Mouse (Mus musculus): ENCODE measurements at regions not wholly inside any gene's neighbourhood (a gene's known extent, or its start where the extent isn't known, plus 50 kb on each side); places are given as distances from the start of the nearest gene placed in this dataset.

DNA sequence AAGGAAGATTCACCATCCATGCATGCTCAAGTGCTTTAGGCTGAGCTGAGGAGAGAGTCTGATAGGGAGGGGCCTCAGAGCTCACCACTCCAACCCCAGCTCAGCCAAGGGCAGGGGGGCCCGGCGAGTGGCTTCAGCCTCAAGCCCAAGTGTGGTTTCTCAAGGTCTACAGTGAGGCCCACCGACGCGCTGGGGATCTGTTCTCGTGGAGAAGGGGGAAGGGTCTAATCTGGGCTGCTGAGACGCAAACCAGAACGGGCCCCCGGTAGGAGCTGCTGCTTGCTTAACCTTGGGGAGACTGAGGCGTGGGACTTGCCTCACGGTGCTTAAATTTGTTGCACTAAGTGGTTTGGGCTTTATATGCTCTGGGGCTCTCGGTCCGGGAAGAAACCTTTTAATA is 70.9 kb downstream of the Asb1 start:
- no peak for DNase-seq (ENCODE audit: low spot score)

DNA sequence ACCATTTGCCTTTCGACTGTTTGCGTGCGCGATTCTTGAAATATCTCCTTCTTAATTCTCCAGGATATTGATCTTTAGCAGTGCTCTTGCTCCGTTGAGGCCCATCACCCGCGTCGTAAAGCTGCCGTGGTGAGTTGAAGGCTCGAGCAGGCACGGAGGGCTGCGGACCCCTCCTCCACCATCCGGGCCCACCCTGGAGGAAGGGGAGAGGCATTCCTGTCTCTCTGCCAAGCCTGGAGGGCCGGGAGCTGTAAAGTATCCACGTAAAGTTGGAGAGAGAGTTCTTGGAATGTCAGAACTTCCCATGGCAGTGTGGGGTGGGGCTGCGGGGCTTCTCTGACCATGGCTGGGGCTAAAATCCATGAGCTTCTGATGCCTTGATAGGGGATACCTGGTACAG is 71.3 kb downstream of the Asb1 start:
- DNase-seq (ENCODE audit: low spot score) = no peak

DNA sequence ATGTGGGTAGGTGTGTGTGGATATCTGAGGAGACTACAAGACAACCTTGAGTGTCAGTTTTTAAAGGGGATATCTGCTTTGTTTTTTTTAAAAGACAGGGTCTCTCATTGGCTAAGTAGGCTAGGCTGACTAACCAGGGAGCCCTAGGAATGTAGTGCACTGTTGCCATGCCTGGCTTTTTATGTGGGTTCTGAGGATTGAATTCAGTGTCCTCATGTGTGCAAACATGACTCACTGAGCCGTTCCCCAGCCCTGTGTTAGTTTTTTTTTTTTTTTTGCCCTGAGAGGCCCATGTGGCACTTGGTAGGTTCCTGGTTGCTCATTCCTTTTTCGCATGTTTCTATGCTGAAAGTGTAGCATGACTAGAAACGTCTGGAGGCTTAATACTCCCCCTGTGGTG is 72.6 kb downstream of the Asb1 start:
- no peak for DNase-seq (ENCODE audit: low spot score)

DNA sequence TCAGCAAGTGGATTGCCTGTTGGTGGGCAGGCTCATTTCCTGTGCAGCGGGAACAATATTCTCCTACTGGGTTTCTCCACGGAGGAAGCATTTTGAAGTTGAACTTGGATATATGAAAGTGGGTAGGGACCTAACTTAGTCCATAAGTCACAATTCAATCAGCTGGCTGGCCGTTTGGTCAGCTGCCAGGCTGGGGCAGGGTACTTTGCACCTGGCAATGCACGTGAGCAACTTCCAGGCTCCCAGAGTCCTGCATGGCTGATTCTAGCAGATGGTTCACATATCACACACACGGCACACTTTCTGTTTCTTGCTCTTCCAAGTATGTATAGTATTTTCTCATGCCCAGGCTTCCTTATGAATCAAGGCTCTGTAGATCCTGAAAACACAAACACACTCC is 75.1 kb downstream of the Asb1 start:
- DNase-seq (ENCODE audit: low spot score) = no peak

DNA sequence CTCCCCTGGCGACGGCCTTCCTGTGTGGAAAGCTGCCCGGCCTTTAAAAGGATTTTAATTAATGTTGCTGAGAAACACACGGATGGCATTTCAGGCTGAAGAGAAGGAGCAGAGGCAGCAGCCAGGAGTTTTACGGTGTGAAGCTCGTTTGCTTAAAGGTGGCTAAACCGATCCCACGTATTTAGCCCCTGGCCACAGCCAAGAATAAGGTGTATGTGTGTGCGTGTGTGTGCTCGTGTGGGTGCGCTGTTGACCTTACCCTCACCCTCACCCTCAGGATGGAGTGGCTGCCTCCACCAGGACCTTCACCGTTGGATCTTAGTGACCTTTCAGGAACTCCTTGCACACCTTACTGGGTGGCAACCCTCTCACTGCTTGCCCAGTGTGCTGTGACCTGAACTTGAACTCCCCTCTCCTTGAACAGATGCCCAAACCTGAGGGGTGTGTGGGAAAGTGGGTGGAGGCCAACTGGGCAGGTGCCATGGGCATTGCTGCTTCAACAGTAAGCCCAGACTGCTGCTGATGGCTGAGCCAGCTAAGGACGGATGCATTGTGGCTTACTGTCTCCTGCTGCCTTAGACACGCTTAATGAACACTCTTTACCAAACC is 78.3 kb downstream of the Asb1 start:
- DNase-seq (ENCODE audit: low spot score) = no peak

DNA sequence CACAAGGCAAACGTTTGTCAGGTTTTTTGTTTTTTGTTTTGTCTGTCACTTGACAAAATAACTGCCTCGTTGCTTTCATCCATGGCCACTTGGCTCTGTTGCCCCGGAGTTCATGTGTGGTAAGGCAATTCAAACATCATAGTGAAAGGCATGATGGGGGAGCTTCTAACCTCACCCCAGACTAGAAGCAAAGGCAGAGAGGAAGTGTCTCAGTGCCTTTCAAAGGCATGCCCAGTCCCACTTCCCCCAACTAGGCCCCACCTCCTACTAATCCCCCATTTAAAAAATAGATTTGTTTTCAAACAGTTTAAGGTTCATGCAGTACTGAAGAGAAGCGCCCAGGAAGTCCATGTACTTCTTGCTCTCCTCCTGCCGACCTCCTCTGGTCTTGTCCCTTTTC is 80.8 kb downstream of the Asb1 start:
- peak; percentile 55 for DNase-seq (ENCODE audit: low spot score)

DNA sequence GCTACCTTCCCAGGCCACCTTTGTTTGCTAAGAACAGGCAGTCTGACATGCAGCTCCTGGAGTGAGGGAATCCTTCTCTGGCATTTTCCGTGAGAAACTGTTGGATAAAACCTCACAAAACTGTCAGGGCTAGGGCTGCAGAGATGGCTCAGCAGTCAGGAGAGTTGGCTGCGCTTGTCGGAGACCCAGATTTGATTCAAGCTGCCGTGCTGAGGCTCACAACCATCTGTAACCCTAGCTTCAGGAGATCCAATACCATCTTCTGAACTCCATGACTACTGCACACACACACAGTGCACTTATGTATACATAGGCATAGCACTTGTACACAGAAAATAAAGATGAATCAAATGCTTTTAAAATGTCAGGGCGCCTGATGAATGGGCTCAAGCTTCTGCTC is 82.5 kb downstream of the Asb1 start:
- no peak for DNase-seq (ENCODE audit: low spot score)

DNA sequence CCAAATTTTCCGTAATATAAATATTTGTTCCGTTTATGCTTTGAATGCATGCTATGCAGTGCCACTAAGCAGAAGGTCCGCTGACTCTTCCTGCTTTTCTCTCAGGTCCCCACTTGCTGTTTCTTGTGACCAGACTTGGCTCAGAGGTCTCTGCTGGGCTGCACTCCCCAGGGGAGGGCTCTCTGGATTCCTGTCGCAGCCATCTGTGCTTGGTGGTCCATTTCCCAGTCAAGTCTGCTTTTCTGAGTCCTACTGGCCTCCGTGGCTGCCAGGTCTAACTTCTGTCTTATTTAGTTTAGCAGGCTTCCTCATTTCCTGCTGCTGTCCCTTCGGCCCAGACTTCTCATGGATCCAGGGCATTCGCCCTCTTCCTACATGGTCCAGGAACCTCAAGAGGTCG is 83.7 kb downstream of the Asb1 start:
- DNase-seq (ENCODE audit: low spot score) = no peak

DNA sequence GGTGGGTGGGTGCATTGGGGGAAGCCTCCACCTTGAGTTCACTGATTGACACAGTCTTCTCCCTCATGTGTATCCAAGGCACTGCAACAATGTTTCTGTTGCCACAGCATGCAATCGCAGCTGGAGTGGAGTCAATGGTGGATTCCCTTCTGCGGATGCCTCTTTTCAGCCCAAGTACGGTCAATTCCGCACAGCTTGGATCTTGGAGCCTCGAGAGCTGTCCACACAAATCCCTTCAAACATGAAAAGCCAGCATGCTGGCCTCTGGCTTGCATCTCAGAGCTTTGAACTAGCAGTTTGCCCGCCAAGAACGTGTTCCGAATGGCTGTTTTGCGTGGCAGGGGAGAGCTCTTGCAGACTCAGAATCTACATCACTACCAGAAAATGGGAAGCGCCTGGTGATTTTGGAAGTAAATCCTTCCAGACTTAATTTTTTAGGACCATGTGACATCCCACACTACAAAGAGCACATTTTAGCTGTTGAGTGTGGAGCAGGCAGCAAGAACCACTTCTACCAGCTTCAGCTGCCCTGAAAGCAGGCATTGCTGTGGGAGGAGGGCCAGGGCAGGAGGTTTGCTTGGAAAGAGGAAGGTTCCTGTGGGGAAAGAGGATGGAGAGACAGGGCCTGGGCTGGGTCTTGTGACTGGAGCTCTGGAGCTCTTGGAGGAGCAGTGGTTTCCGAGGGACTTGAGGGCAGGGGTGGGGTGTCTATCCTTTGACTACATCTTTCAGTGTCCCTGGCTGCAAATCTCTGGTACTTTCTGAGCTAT is 84.4 kb downstream of the Asb1 start:
- no peak for DNase-seq (ENCODE audit: low spot score)

DNA sequence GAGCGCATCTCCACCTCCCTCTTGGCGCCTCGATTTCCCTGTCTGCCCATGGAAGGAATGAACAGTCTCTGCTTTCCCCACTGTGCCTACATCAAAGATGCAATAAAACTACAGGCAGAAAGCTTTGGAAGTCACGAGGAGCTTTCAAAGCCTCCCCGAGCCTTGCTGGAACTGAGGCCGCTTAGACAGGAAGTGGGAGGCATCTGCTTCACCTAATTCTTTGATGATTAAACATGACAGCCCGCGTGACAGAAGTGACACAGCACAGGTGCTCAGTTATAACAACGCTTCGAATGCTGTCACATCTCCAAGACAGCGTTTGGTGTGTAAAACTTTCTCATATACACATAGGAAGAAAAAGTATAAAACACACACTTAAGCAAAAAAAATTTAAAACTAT is 85.7 kb downstream of the Asb1 start:
- peak; percentile 81 for DNase-seq (ENCODE audit: low spot score)

DNA sequence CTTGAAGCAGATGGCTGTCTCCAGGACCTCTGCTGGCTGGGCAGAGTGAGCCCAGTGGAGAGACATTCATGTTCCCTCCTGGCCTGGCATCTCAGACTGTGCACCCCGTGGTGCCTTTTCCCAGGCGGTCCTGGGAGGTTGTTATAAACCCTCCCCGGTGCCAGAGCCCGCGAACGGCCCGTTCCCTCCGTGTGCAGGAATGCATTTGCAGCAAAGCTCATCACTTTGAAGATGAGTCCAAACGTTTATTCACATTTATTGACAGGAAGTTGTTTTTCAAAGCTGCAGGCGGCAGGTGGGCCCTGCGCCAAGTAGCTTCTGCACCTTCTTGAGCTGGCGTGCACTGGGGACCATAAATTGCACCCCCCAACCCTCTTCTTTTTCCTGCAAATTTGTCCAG is 89.9 kb downstream of the Asb1 start:
- peak; percentile 9 for DNase-seq (ENCODE audit: low spot score)

DNA sequence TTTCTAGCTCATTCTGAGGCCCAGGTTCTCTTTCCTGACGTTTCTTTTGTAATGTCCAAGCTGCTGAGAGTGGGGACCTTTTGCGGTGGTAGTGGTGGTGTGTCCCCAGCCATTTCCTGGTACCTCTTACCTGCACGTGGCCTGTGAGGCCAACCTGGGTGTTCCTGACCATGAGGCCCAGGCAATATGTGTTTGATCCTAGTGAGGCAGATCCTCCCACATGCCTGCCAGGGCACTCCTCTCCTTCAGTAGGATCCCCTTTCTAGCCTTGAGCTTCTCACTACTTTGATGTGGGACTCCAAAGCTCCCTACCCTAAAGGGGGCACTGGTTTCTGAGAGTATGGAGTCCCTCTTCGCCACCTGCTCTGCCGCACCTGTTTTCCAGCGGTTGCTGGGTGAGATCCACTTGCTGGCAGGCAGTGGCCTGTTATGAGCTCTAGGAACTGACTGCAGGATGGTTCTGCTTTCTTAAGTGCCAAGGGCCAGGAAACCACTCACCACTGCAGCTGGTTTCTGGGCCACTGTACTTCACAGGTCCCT is 90.6 kb downstream of the Asb1 start:
- DNase-seq (ENCODE audit: low spot score) = no peak

DNA sequence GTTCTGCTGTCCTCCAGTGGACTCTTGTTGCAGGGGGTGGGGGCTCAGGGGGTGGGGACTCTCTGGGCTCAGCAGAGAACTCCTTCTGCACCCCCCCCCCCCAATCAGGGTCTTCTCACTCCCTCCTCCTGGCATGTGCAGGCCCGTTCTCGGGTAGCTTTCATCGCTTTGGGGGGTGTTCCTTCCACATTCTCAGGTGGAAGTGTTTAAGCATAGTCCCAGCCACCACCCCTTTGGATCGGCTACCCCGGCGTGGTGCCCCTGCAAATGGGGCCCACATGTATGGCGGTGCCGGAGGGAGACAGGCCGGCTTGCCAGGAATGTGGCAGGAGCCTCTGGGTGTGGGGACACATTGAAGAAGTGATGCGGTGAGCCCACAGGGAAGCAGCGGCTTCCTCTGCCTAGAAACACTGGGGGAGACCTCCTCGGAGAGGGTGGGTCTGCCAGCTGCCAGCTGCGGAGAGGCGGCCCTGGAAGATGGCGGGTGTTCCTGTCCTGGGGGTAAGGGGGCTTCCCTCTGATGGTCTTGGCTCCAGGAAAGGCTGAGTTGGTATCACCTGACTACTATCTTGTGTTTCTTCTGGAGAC is 92.7 kb downstream of the Asb1 start:
- no peak for DNase-seq (ENCODE audit: low spot score)

DNA sequence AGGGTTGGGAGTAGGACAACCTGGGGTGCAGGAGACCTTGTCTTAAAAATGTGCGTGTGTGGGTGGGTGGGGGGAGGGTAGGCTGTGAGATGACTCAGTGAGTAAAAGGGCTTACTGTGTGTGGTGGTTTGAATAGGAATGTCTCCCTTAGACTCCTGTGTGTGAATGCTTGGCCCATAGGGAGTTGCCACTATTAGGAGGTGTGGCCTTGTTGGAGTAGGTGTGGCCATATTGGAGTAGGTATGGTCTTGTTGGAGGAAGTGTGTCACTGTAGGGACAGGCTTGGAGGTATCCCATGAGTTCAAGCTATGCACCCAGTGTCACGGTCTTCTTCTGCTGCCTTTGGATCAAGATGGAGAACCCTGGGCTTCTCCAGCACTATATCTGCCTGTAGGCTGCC is 96.2 kb downstream of the Asb1 start:
- DNase-seq (ENCODE audit: low spot score) = no peak

DNA sequence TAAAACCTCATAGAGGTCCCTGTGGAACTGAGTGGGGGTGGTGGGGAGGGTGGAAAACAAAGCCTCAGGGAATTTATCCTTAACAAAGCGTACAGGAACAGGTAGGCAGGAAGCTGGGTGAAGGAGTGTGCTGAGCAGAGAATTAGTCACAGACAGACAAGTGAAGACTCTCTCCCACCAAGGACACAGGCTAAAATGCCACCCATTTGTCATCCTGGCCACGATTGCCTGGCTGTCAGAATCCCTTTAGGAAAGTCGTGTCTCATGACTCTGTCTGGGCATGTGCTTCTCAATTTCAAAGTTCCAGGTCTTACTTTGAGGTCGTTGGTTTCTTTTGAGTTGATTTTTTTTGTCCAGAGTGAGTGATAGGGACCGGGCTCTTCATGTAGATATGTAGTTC is 100.2 kb downstream of the Asb1 start:
- DNase-seq (ENCODE audit: low spot score) = no peak

DNA sequence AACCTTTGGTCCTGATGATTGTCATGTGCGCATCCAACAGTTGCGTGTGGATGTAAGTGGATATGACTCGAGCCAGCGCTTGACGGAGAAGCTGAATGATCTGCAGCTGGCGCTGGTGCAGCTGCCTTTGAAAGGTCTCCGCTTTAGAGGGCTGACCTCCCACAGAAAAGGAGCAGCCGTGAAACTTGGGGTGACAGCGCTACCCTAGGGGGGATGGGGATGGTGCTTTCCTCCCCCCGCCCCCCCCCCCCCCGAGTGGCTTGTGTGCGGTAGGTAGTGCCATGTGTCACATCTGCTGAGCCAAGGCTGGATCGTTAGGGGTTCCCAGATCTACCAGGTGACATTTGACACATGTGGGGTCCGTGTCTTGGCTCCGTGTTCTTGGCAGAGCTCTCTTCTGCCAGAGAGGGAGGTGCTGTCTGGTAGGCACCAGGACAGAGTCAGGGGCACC is 118.7 kb downstream of the Asb1 start:
- DNase-seq (ENCODE audit: low spot score) = no peak

DNA sequence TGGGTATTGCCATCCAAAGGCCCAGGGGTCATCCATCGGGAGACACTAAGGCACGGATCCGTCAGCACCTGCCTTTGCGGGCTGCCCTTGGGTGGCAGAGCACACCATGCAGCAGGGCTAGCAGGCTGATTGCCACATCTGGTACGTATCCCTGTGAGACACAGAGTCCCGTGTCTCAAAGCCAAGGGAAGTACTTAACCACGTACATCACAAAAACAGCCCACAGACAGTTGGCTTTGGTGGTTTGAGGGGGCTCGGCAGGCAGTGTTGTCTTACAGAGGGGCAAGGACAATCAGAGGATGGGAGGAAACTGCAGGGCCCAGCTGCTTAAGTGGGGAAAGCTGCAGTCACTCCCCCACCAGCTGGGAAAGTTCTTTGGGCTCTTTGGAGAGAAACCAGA is 119.1 kb downstream of the Asb1 start:
- peak; percentile 30 for DNase-seq (ENCODE audit: low spot score)

DNA sequence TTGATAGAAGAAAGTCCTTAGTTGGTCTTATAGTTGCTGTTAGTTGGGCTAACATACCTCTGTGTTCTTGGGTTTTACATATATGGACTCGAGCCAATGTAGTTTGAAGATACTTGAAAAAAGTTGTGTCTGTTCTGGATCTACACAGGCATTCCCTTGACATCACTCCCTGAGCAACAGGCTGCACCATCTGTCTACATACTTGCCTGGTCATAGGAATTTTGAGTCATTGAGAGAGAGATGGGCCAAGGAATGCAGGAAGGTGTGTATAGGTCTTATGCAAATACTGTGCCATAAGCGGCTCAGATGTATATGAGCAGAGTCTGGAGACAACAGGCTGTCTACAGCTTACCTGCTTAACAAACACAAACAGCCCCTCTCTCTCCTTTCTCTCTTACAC is 122.9 kb downstream of the Asb1 start:
- DNase-seq (ENCODE audit: low spot score) = no peak

DNA sequence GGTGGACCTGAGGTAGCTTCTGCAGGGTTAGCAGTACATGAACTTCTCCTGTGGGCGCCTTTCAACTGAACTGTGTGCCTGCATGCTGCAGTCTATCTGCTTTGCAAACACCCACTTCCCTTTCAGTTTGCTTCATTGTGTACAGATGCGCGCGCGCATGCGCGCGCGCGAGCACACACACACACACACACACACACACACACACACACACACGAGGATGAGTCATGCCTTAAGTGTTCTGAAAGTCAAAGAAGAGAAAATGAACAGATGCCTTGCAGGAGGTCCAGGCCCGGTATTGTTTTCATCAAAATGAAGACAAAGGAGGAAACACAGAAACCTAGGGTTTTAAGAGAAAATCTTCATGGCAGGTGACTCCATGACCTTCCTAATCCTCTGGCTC is 124.3 kb downstream of the Asb1 start:
- no peak for DNase-seq (ENCODE audit: low spot score)

DNA sequence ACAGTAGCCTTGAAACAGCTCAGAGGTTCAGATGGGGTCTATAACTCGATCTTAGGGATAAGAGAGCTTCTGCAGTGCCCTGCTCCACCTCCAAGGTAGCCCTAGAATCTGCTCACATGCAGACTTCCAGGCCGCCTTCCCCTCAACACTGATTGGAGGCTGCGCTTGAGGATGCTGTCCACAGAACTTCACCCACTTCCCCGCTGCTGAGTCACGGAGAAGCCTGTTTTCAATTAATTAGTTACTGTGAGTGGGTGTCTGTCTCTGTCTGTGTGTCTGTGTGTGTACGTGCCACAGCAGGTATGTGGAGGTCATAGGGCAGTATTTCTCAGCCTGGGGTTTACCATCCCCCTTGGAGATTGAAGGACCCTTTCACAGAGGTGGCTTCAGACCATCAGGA is 128.2 kb downstream of the Asb1 start:
- no peak for DNase-seq (ENCODE audit: low spot score)

DNA sequence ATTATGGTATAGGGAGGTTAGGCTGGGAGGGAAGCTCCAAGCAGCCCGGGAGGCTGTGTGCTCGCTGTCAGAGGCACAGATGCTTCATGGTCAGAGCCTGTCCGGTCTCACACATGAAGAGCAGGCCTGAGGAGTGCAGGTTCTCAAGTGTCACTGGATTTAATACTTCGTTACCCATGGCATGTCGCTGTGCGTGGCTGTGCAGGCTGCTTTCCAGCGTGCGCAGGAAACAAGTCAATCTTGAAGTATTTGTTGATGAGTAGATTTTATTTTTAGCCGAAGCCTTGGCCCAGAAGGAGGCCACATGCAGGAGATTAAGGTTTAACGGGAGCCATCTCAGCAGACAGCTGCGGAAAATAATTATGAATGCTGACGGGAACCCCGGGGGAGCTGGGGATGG is 130.3 kb upstream of the Twist2 start:
- DNase-seq (ENCODE audit: low spot score) = no peak

DNA sequence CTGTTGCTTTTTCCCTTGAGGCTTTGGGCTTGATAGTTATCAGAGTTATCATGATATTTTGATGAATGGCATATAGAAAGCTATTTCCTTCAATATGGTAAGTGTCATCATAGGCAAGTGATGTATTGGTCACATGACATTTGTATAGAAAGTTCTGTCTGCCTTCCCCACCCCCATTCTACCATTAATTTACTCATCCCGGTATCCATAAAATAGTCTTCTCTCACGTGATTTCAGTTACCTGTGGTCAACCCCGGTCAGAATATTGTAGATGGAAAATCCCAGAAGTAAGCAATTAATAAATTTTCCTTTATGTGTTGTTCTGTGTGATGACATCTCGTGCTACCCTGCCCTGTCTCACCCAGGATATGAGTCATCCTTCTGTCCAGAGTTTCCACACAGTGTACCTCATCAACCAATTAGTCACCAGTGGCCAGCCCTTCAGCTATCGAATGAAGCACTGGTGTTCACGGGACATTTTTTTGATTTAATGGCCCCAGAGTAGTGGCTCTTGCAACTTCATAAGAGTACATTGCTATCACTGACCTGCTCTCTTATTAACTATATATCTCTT is 127.1 kb upstream of the Twist2 start:
- no peak for DNase-seq (ENCODE audit: low spot score)

DNA sequence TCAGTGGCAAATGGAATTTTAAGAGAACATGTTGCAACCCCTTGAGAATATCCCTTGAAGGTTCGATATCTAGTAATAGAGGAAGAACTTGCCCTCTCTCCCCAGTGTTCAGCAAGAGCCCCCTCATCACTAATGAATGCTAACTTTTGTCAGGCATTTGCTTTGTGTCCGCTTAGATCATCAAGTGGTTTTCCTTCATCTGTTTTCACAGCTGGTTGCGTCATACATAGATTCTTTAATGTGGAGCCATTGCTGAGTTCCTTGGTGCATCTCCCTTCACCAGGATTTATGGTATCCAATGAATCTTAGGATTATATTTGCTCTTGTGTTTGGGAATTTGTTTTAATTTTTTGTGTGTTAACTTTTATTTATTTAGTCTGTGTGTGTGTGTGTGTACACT is 124.2 kb upstream of the Twist2 start:
- DNase-seq (ENCODE audit: low spot score) = no peak

All from T-cell, adult 2 months (primary cell).